Comparison of ENCODE assay signal across 9 mouse cellular contexts in the genomic region with DNA sequence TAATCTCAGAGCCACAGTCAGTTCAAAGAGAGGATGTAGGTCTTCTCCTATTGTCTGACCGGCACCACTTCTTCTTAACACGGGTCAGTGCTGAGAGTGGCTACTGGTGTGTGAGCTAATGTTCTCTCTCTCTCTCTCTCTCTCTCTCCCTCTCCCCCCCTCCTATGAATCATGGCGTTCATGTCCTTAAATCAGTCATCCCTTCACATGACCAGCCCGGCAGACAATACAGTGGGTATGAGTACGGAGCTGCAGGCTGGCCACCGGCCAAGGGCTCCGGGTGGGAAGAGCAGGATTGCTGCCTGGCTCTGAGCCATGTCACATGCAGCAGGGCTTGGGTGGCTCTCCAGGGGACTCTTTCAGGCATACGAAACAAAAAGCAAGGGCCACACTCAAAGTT. TPM values are rescaled to one million over a fixed set of nuclear protein-coding genes. Genes with fewer than 3 reads are reported as not detected.
DNase-seq lines count a peak whose midpoint lies in the region; ATAC-seq lines count a peak whose summit lies in the region.
"Had no signal": no experiment of that assay in that cellular context is flagged by ENCODE, and none has a peak within 500 bp of the region (broad histone marks: within the 10 kb centered on the region; RNA-seq: fewer than 3 reads in every experiment).

No protein-coding gene starts in this region.

- 0 out of 2 replicates have a peak, but pooled peaks cover 5% of the 10 kb centered on the region for H3K27me3 ChIP-seq in forebrain, embryonic 12.5 days
- no peaks in the 10 kb centered on the region for H3K27me3 ChIP-seq in stomach, embryonic 15.5 days (replicated peaks)

- H3K9ac ChIP-seq in forebrain, embryonic 12.5 days = no peak overlapping the region
- H3K9ac ChIP-seq in stomach, embryonic 15.5 days = no peak overlapping the region

- peaks cover 31% of the 10 kb centered on the region for H3K4me1 ChIP-seq in forebrain, embryonic 12.5 days
- no peaks in the 10 kb centered on the region for H3K4me1 ChIP-seq in stomach, embryonic 15.5 days

- ATAC-seq in forebrain, embryonic 12.5 days (ENCODE audit: low FRiP score) = peak; percentile 67; the same call in 1 of the 2 replicates
- ATAC-seq in stomach, embryonic 15.5 days (ENCODE audit: insufficient read depth, low FRiP score, low read depth) = peak; percentile 77; the same call in 1 of the 2 replicates

- H3K9me3 ChIP-seq in forebrain, embryonic 12.5 days = no peaks in the 10 kb centered on the region
- no peaks in the 10 kb centered on the region for H3K9me3 ChIP-seq in stomach, embryonic 15.5 days
- H3K9me3 ChIP-seq: G1E had no signal

- H3K36me3 ChIP-seq in forebrain, embryonic 12.5 days (replicated peaks) = no peaks in the 10 kb centered on the region
- H3K36me3 ChIP-seq in stomach, embryonic 15.5 days = no peaks in the 10 kb centered on the region
- H3K36me3 ChIP-seq: G1E had no signal

- no peak overlapping the region for H3K4me2 ChIP-seq in forebrain, embryonic 12.5 days
- H3K4me2 ChIP-seq in stomach, embryonic 15.5 days = no peak overlapping the region

- intact Hi-C loops in gastrocnemius, postnatal 14 days (cut with DNase I; ENCODE audit: low total_unique reads) = no loop called here

- DNase-seq in gastrocnemius, postnatal 14 days = peak; percentile 52
- no peak for DNase-seq in gastrocnemius, adult 18-20 months (ENCODE audit: low spot score)
- peak; percentile 79 for DNase-seq in NIH3T3 (ENCODE audit: low read depth)
- DNase-seq in induced T-regulatory cell, adult 2 months (ENCODE audit: low read depth) = peak; percentile 21
- DNase-seq in lung, postnatal 10 days = peak; percentile 77
- DNase-seq in thymus, postnatal 0 days (ENCODE audit: low spot score) = no peak

- WGBS in forebrain, embryonic 12.5 days = 40% methylated on average over 8 of the region's 8 CpGs
- WGBS in stomach, embryonic 15.5 days = 35% methylated on average over 8 of the region's 8 CpGs

- peak overlapping the region; percentile 82 for H3K27ac ChIP-seq in forebrain, embryonic 12.5 days
- no peak overlapping the region for H3K27ac ChIP-seq in stomach, embryonic 15.5 days

- H3K4me3 ChIP-seq in forebrain, embryonic 12.5 days (replicated peaks) = no peak overlapping the region
- H3K4me3 ChIP-seq in stomach, embryonic 15.5 days (replicated peaks) = no peak overlapping the region

RNA-seq across cellular contexts. Expression of gene Pgm2, which starts 47.2 kb away (rescaled TPM):
- total RNA-seq in gastrocnemius, postnatal 14 days (2021) = 1 to 10 TPM; 4.9 to 5.2 TPM
- 1 to 10 TPM; 1.5 to 2.3 TPM for total RNA-seq in gastrocnemius, adult 18-20 months (2021)
- polyA plus RNA-seq in forebrain, embryonic 12.5 days (2016; fragmentation: Nextera tagmentation; extraction: Ambion mirVana) = 30.7 and 31.5 TPM in 2 replicates
- 33.2 and 40.2 TPM in 2 replicates for polyA plus RNA-seq in stomach, embryonic 15.5 days (2015; fragmentation: Nextera tagmentation; extraction: Ambion mirVana)
- 18.2 and 18.9 TPM in 2 replicates for polyA plus RNA-seq in thymus, postnatal 0 days (2015; fragmentation: Nextera tagmentation; extraction: Ambion mirVana)

Comparison
In these comparisons a context has a peak if more than half of its experiments do, and no peak if none do; other contexts are left out.
1. DNase-seq: peak in gastrocnemius, postnatal 14 days (single experiment), NIH3T3 (single experiment), induced T-regulatory cell, adult 2 months (single experiment) and lung, postnatal 10 days (single experiment); none in gastrocnemius, adult 18-20 months (single experiment) and thymus, postnatal 0 days (single experiment).